Mouse (Mus musculus) B cell, adult (primary cell): ENCODE measurements around the gene Dpysl5. TPM values are rescaled to one million over a fixed set of nuclear protein-coding genes. Genes with fewer than 3 reads are reported as not detected.

Experiments used
- total RNA-seq: library from RNA; stranded (reverse); gene quantifications from 4 replicates; pipeline ENCODE4 v1.2.4, GENCODE M21; 2023; ENCODE audit not compliant: inconsistent age

Dpysl5 gene
- not detected in 4 replicates for total RNA-seq

DNA sequence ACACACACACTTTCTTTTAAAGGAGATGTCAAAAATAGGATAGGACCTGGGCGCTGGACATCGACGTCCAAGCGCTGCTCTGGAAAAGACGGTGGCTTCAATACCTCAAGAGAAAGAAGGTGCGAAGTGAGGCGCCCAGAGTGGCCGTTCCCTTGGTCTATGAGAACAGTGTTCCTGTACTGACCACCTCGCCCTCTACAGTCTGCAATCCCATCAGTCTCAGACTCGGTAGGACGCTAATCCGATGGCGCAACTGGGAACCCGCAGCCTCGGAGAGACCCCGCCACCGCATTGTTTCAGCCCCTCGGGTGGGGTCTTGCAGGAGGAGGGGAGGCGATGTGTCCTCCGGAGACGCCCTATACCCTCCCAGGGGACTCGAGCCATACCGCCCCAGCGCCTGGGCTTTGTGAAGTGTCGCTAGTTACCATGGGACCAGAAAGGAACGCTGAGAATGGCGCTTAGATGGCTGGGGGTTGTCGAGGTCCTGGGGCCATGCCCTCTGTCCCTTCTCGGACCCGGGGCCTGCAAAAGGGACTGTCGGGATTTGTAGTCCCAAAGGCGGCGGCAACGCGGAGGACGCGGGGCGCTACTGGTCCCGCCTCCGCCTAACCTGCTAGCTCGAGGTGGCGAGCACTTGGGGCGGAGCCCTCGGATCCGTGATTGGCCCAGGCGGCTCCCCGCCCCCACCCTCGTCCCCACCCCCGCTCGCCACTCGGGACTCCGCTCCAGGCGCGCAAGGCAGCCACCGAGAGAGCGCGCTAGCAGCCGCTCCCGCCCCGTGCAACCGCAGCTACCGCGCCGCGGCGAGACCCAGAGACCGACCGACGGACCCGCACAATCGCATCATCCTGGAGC, at the start of gene Dpysl5:
Gene Dpysl5 (plus strand): TSS at position 418 of the 855 bp plus-strand sequence.

DNA sequence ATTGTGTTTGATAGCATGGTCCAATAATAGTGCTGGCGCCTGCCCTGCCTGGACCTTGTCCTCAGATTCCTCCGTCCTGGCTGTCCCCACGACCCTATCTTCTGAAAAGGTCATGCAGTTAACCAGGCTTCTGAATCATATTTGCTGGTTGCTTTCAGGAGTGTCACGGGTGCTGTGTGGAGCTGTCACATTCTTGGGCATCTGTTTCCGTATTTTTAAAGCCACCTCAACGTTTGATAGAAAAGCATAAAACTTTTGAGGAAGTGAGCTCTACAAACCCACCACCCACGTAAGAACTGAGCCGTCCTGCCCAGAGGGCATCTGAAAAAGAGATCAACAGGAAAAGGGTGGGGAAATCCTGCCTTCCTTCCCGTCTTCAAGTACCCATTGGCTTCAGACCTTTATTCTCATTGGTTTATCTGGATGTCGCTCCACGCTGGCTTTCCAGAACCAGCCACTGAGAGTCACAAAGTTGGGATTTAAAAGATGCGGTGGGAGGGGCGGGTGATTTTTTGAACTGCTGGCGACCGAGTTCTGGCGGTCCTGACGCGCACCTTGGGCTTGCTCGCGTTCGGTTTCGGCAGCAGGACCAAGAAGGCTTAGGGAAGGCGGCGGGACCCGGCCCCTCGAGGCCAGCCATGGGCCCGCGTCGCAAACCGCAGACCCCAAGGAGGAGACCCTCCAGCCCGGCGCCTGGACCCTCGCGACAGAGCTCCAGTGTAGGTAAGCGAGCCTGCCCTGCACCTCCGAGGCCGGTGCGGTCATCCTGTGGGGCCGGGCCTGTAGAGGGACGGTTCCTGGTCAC, 44.8 kb upstream of the Dpysl5 start, which contains the start of gene Cenpa:
Gene Cenpa (plus strand): TSS at position 387 of the 805 bp plus-strand sequence.

DNA sequence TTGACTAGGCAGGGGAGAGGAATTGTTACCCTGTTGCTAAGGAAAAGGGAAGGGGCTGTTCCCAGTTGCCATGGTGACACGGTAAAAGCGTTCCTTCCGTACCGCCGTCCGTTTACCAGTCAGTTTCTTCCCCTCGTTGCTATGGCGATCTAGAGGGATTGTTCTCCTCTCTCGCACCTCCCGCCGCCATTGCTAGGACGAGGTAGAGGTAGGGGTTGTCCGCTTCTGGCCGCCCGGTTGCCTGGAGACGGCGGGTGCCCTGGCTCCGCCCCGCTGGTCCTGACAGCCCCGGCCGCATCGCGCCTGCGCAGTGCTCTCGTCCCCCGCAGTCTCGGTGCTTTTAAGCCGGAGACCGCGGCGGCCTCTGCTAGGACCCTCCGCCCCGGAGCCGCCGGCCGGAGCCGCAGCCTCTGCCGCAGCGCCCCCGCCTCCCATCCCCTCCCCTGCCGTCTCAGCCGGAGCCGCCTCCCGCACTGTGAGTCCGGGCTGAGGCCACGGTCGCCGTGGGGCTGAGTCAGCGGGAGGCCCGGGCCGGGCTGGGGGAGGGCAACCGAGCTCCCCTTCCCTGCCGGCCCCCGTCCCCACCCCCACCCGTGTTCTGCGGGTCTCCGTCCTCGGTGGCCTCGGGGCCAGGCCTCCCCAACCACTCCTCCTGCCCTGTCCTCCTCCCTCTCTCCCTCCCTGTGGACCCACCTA, 103.2 kb downstream of the Dpysl5 start, which contains the start of gene Mapre3:
Gene Mapre3 (plus strand): TSS at position 218 of the 696 bp plus-strand sequence.

Other genes starting within 250 kb of the Dpysl5 start
- gene Otof, start 249.6 kb upstream of the Dpysl5 start, total RNA-seq, result not detected in 4 replicates
- not detected in 4 replicates for gene 1700001C02Rik, start 245.5 kb upstream of the Dpysl5 start, total RNA-seq
- gene Cib4, start 165.7 kb upstream of the Dpysl5 start, total RNA-seq, result not detected in 4 replicates
- 0.57 to 1.1 TPM (median 0.88 TPM) in 4 replicates for gene Kcnk3, start 123.4 kb upstream of the Dpysl5 start, total RNA-seq
- gene Slc35f6, start 63.6 kb upstream of the Dpysl5 start, total RNA-seq, result 47.8 to 61.4 TPM (median 55.9 TPM) in 4 replicates
- gene Cenpa, start 44.8 kb upstream of the Dpysl5 start, total RNA-seq, result 221 to 283 TPM (median 261 TPM) in 4 replicates
- 7.1 to 8.0 TPM (median 7.9 TPM) in 4 replicates for gene Mapre3, start 103.1 kb downstream of the Dpysl5 start, total RNA-seq
- gene Tmem214, start 156.4 kb downstream of the Dpysl5 start, total RNA-seq, result 41.6 to 48.8 TPM (median 46.7 TPM) in 4 replicates
- gene Agbl5, start 177.1 kb downstream of the Dpysl5 start, total RNA-seq, result 16.6 to 22.1 TPM (median 20.9 TPM) in 4 replicates
- gene Ost4, start 196.2 kb downstream of the Dpysl5 start, total RNA-seq, result 159 to 190 TPM (median 185 TPM) in 4 replicates
- 0.94 to 2.2 TPM (median 1.3 TPM) in 4 replicates for gene Emilin1, start 201.8 kb downstream of the Dpysl5 start, total RNA-seq
- gene Khk, start 209.9 kb downstream of the Dpysl5 start, total RNA-seq, result 11.8 to 19.5 TPM (median 13.3 TPM) in 4 replicates
- gene Cgref1, start 234.0 kb downstream of the Dpysl5 start, total RNA-seq, result not detected in 4 replicates
- 173 to 178 TPM (median 174 TPM) in 4 replicates for gene Preb, start 248.8 kb downstream of the Dpysl5 start, total RNA-seq